Mouse (Mus musculus): ENCODE measurements around the gene Clec2h.

GRCm38 (mm10) chr6:128643999-128644398, 18.2 kb upstream of the Clec2h start:
- TF ChIP-seq POLR2A (IDR thresholded peaks at IDR 0.05; ENCODE audit: borderline replicate concordance, insufficient read depth, low read length) (no peak), CTCF (IDR thresholded peaks at IDR 0.05; ENCODE audit: borderline replicate concordance, insufficient read depth, low read depth, low read length) (no peak)
